Mouse (Mus musculus) megakaryocyte-erythroid progenitor cell, adult 5-6 weeks (primary cell): ENCODE data around the gene Scgb1b19. TPM values are rescaled to one million over a fixed set of nuclear protein-coding genes. Genes with fewer than 3 reads are reported as not detected.
"Not testable (repeated sequence)": the region's sequence is repeated elsewhere in the genome, so short reads cannot be mapped to it uniquely, and the experiment has no call there.

Experiments used
- ATAC-seq: replicated peaks from 2 replicates; pipeline ENCODE4 v1.8.0; 2016; ENCODE audit warnings: mild to moderate bottlenecking, inconsistent platforms; ENCODE audit not compliant: severe bottlenecking, poor library complexity, low FRiP score, low TSS enrichment
- total RNA-seq, 2 experiments: library from RNA; stranded (forward) in 1 of 2; stranded (reverse) in 1 of 2; fragments of 200-1000, 215-1000 nt in 1 of 2; fragments of >200 nt in 1 of 2; fragmentation: Nextera tagmentation in 1 of 2; gene quantifications; 2 replicates each; pipeline ENCODE4 v1.2.3; 2014 to 2017

The Scgb1b19 gene
- total RNA-seq (2014; fragmentation: Nextera tagmentation) (not detected in 2 replicates), total RNA-seq (2017) (not detected in 2 replicates)

DNA sequence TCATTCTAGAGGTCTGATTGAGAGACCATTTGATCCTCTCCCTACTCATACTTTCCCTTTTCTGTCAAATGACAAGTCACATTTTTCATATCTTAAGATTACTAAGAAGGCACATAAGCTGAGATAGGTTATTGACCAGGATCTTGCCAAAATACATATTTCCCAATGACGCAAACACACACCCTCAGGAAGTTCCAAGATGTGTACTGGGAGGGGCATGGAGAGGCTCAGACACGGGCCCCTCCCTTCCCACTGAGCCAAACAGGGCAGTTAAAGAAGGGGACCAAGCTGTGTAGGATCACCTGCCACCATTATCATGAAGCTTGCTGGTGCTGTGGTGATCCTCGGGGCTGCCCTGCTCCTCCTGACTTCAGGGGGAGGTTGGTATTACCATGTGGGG is at the start of gene Scgb1b19:
Gene Scgb1b19 (plus strand): TSS at position 301 of the 400 bp plus-strand sequence.
- ATAC-seq: not testable (repeated sequence)

DNA sequence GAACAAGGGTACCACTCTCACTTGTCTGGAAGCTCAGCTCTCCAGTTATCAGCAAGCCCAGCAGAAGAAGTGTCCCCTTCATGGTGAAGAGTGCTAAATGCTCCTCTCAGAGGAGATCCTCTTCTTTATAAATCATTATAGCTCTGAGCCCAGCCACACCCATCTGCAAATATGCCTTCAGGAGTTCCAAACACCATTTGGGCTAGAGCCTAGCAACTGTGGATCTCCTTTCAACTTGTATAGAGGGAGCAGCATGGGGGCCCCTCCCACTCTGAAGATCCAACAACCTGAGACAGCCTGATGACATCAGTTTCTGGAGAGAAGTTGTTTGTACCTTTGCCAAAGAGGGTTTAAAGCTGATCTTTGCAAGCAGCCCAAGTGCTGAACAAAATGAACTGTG is 6.9 kb upstream of the Scgb1b19 start, which contains the start of gene Scgb2b19:
Gene Scgb2b19 (minus strand): TSS at position 101 of the 400 bp plus-strand sequence.
- not testable (repeated sequence) for ATAC-seq

Other genes starting within 250 kb of the Scgb1b19 start
- gene Scgb2b17, start 230.7 kb upstream of the Scgb1b19 start, total RNA-seq (2014; fragmentation: Nextera tagmentation): not detected in 2 replicates
- not detected in 2 replicates for gene Scgb2b17, start 230.7 kb upstream of the Scgb1b19 start, total RNA-seq (2017)
- gene Scgb1b17, start 223.8 kb upstream of the Scgb1b19 start, total RNA-seq (2014; fragmentation: Nextera tagmentation): not detected in 2 replicates
- not detected in 2 replicates for gene Scgb1b17, start 223.8 kb upstream of the Scgb1b19 start, total RNA-seq (2017)
- not detected in 2 replicates for gene Scgb2b18, start 113.4 kb upstream of the Scgb1b19 start, total RNA-seq (2014; fragmentation: Nextera tagmentation)
- gene Scgb2b18, start 113.4 kb upstream of the Scgb1b19 start, total RNA-seq (2017): not detected in 2 replicates
- gene Scgb1b18, start 101.7 kb upstream of the Scgb1b19 start, total RNA-seq (2014; fragmentation: Nextera tagmentation): not detected in 2 replicates
- not detected in 2 replicates for gene Scgb1b18, start 101.7 kb upstream of the Scgb1b19 start, total RNA-seq (2017)
- not detected in 2 replicates for gene Scgb2b19, start 7.0 kb upstream of the Scgb1b19 start, total RNA-seq (2014; fragmentation: Nextera tagmentation)
- not detected in 2 replicates for gene Scgb2b19, start 7.0 kb upstream of the Scgb1b19 start, total RNA-seq (2017)
- not detected in 2 replicates for gene Scgb2b20, start 79.0 kb downstream of the Scgb1b19 start, total RNA-seq (2014; fragmentation: Nextera tagmentation)
- gene Scgb2b20, start 79.0 kb downstream of the Scgb1b19 start, total RNA-seq (2017): not detected in 2 replicates
- gene Scgb1b20, start 85.9 kb downstream of the Scgb1b19 start, total RNA-seq (2014; fragmentation: Nextera tagmentation): not detected in 2 replicates
- not detected in 2 replicates for gene Scgb1b20, start 85.9 kb downstream of the Scgb1b19 start, total RNA-seq (2017)
- not detected in 2 replicates for gene Scgb2b21, start 233.2 kb downstream of the Scgb1b19 start, total RNA-seq (2014; fragmentation: Nextera tagmentation)
- gene Scgb2b21, start 233.2 kb downstream of the Scgb1b19 start, total RNA-seq (2017): not detected in 2 replicates